Mouse (Mus musculus): Measurements from ENCODE around the gene Rabac1.

GRCm38 (mm10) chr7:24978781-24979180 lies 6.2 kb upstream of the Rabac1 start:
- TF ChIP-seq EP300 (IDR thresholded peaks at IDR 0.05; ENCODE audit: low read depth) = no peak
- no peak for TF ChIP-seq CTCF (IDR thresholded peaks at IDR 0.05; ENCODE audit: low read depth)
